Mouse (Mus musculus) midbrain, postnatal 0 days (tissue): ENCODE results near the gene Pycard. TPM values are rescaled to one million over a fixed set of nuclear protein-coding genes. Genes with fewer than 3 reads are reported as not detected.

Experiments used
- ATAC-seq: fragments of 200-750 bp; cut with Nextera tagmentation; 2 replicates; pipeline ENCODE4 v1.8.0; 2017; ENCODE audit warnings: moderate number of reproducible peaks, mild to moderate bottlenecking, moderate TSS enrichment, moderate library complexity; ENCODE audit not compliant: low FRiP score
- DNase-seq: peaks from one replicate; pipeline ENCODE4 v3.0.0-alpha.2; 2015; ENCODE audit warnings: low spot score
- H3K27ac ChIP-seq: fragments of 300-500 bp; sonication (generic); 2 replicates; pipeline ENCODE4 v1.5.1; 2014; ENCODE audit warnings: low read depth, mild to moderate bottlenecking, low read length, mixed read lengths
- H3K27me3 ChIP-seq: fragments of 300-500 bp; sonication (generic); 2 replicates; pipeline ENCODE4 v1.6.1; 2014; ENCODE audit warnings: low read length, control low read depth, mixed read lengths; ENCODE audit not compliant: insufficient read depth
- H3K36me3 ChIP-seq: fragments of 300-500 bp; sonication (generic); 2 replicates; pipeline ENCODE4 v1.6.1; 2014; ENCODE audit warnings: low read length, control low read depth, mixed read lengths; ENCODE audit not compliant: insufficient read depth
- H3K4me1 ChIP-seq: fragments of 300-500 bp; sonication (generic); 2 replicates; pipeline ENCODE4 v1.6.1; 2014; ENCODE audit warnings: mild to moderate bottlenecking, control low read depth, antibody characterized with exemption, low read length, mixed read lengths; ENCODE audit not compliant: insufficient read depth
- H3K4me2 ChIP-seq: fragments of 300-500 bp; sonication (generic); 2 replicates; pipeline ENCODE4 v1.6.1; 2014; ENCODE audit warnings: low read depth, mild to moderate bottlenecking, low read length, mixed read lengths; ENCODE audit not compliant: poor library complexity, severe bottlenecking
- H3K4me3 ChIP-seq: fragments of 300-500 bp; sonication (generic); 2 replicates; pipeline ENCODE4 v1.5.1; 2014; ENCODE audit warnings: low read depth, mild to moderate bottlenecking, low read length, moderate library complexity
- H3K9ac ChIP-seq: fragments of 300-500 bp; sonication (generic); replicated peaks from 2 replicates; pipeline ENCODE4 v1.6.1; 2014; ENCODE audit warnings: mild to moderate bottlenecking, low read length, moderate library complexity, mixed read lengths; ENCODE audit not compliant: poor library complexity, severe bottlenecking
- H3K9me3 ChIP-seq: fragments of 300-500 bp; sonication (generic); 2 replicates; pipeline ENCODE4 v1.6.1; 2016; ENCODE audit warnings: low read length, control low read depth
- CTCF ChIP-seq: IDR thresholded peaks from 2 replicates; pipeline ENCODE4 v1.5.1; 2016; ENCODE audit warnings: antibody characterized with exemption, mild to moderate bottlenecking
- WGBS: fragments of 180-500 bp; shearing (Covaris S2); extraction: QIAGEN DNeasy Blood & Tissue Kit; methylation state at CpG from one replicate; pipeline ENCODE4 v1.1.7; 2014; 5-methylcytosine and 5-hydroxymethylcytosine counted together
- polyA plus RNA-seq: library from polyadenylated mRNA; unstranded; fragments of >200 nt; fragmentation: Nextera tagmentation; extraction: Ambion mirVana; gene quantifications from 2 replicates; pipeline ENCODE4 v1.2.1, GENCODE M21; 2015
- total RNA-seq: library from RNA; depleted of rRNA; stranded (reverse); fragments of >200 nt; gene quantifications from 2 replicates; pipeline ENCODE4 v1.2.3, GENCODE M21; 2014

Gene Pycard
- total and polyA plus RNA-seq, 2 experiments from 2014 or later: 4.3 to 7.8 TPM

- no peak for ATAC-seq
- H3K4me2 ChIP-seq: no peak overlapping the region
- no peak for DNase-seq
- no peak overlapping the region for H3K9ac ChIP-seq
- 57% methylated on average over 38 of the region's 40 CpGs for WGBS
- no peaks in the 10 kb centered on the region for H3K4me1 ChIP-seq
- TF ChIP-seq CTCF: no peak
- H3K9me3 ChIP-seq: no peaks in the 10 kb centered on the region
- H3K4me3 ChIP-seq: no peak overlapping the region
- no peak overlapping the region for H3K27ac ChIP-seq
- H3K27me3 ChIP-seq: no peaks in the 10 kb centered on the region
- H3K36me3 ChIP-seq: no peaks in the 10 kb centered on the region
Measured at GRCm38 (mm10) chr7:128009715-128010340, 16.2 kb upstream of the Pycard start.

GRCm38 (mm10) chr7:128006193-128006592 is 12.5 kb upstream of the Pycard start:
- no peaks in the 10 kb centered on the region for H3K9me3 ChIP-seq
- TF ChIP-seq CTCF: no peak

GRCm38 (mm10) chr7:128004487-128005362 is 11.1 kb upstream of the Pycard start:
- Histone ChIP-seq H3K36me3 (no peaks in the 10 kb centered on the region), H3K27ac (no peak overlapping the region), H3K9me3 (no peaks in the 10 kb centered on the region), H3K4me1 (no peaks in the 10 kb centered on the region), H3K4me2 (no peak overlapping the region), H3K27me3 (no peaks in the 10 kb centered on the region), H3K4me3 (no peak overlapping the region), H3K9ac (no peak overlapping the region)
- ATAC-seq (no peak), DNase-seq (no peak)
- TF ChIP-seq CTCF: no peak
- 34% methylated on average over 35 of the region's 35 CpGs for WGBS

More at GRCm38 (mm10) chr7:128006193-128006592, 12.5 kb upstream of the Pycard start:
- H3K9ac ChIP-seq: no peak overlapping the region
- H3K4me1 ChIP-seq: no peaks in the 10 kb centered on the region
- H3K36me3 ChIP-seq: no peaks in the 10 kb centered on the region
- H3K4me2 ChIP-seq: no peak overlapping the region
- no peak for ATAC-seq
- no peaks in the 10 kb centered on the region for H3K27me3 ChIP-seq
- no peak overlapping the region for H3K27ac ChIP-seq
- WGBS: 88% methylated on average over 7 of the region's 7 CpGs
- no peak for DNase-seq
- H3K4me3 ChIP-seq: no peak overlapping the region

- Histone ChIP-seq H3K9ac (no peak overlapping the region), H3K27ac (no peak overlapping the region), H3K4me3 (no peak overlapping the region), H3K4me2 (no peak overlapping the region), H3K27me3 (no peaks in the 10 kb centered on the region), H3K36me3 (no peaks in the 10 kb centered on the region), H3K9me3 (no peaks in the 10 kb centered on the region), H3K4me1 (no peaks in the 10 kb centered on the region)
- ATAC-seq: no peak
- TF ChIP-seq CTCF: no peak
- DNase-seq: no peak
- 82% methylated on average over 5 of the region's 5 CpGs for WGBS
Measured at GRCm38 (mm10) chr7:128004150-128004486, 10.5 kb upstream of the Pycard start.

GRCm38 (mm10) chr7:128003688-128004087 is 10.0 kb upstream of the Pycard start, which contains the start of gene Trim72:
Trim72 (plus strand) TSS chr7:128003949.
- Histone ChIP-seq H3K4me1 (no peaks in the 10 kb centered on the region), H3K27me3 (no peaks in the 10 kb centered on the region), H3K36me3 (no peaks in the 10 kb centered on the region), H3K4me3 (no peak within 1 kb of the TSS), H3K4me2 (no peak within 1 kb of the TSS), H3K9me3 (no peaks in the 10 kb centered on the region), H3K27ac (no peak within 1 kb of the TSS), H3K9ac (no peak within 1 kb of the TSS)
- no peak for DNase-seq
- TF ChIP-seq CTCF: no peak
- no peak for ATAC-seq
- 89% methylated on average over 2 of the region's 2 CpGs for WGBS

GRCm38 (mm10) chr7:128003098-128003497 is 9.4 kb upstream of the Pycard start:
- no peaks in the 10 kb centered on the region for H3K36me3 ChIP-seq
- H3K9ac ChIP-seq: no peak overlapping the region
- 83% methylated on average over 6 of the region's 6 CpGs for WGBS
- no peak overlapping the region for H3K4me3 ChIP-seq
- no peaks in the 10 kb centered on the region for H3K4me1 ChIP-seq
- ATAC-seq (no peak), DNase-seq (no peak)
- TF ChIP-seq CTCF: no peak
- no peak overlapping the region for H3K4me2 ChIP-seq
- H3K9me3 ChIP-seq: no peaks in the 10 kb centered on the region
- no peaks in the 10 kb centered on the region for H3K27me3 ChIP-seq
- H3K27ac ChIP-seq: no peak overlapping the region
